Mouse (Mus musculus) forebrain, embryonic 11.5 days (tissue): Measurements from ENCODE around the gene Zbed4. TPM values are rescaled to one million over a fixed set of nuclear protein-coding genes. Genes with fewer than 3 reads are reported as not detected.

Source experiments
- ATAC-seq: fragments of 200-750 bp; cut with Nextera tagmentation; replicated peaks from 2 replicates; pipeline ENCODE4 v1.8.0; 2017; ENCODE audit warnings: moderate TSS enrichment; ENCODE audit not compliant: low FRiP score
- DNase-seq: peaks from one replicate; pipeline ENCODE4 v3.0.0-alpha.2; 2017; ENCODE audit warnings: low spot score
- H3K27ac ChIP-seq: fragments of 300-500 bp; sonication (generic); 2 replicates; pipeline ENCODE4 v1.5.1; 2014; ENCODE audit warnings: low read depth, low read length
- H3K27me3 ChIP-seq: fragments of 300-500 bp; sonication (generic); 2 replicates; pipeline ENCODE4 v1.6.1; 2014; ENCODE audit warnings: mild to moderate bottlenecking, low read length, mixed read lengths; ENCODE audit not compliant: control insufficient read depth, insufficient read depth
- H3K36me3 ChIP-seq: fragments of 300-500 bp; sonication (generic); 2 replicates; pipeline ENCODE4 v1.6.1; 2014; ENCODE audit warnings: mild to moderate bottlenecking, low read length, moderate library complexity, mixed read lengths; ENCODE audit not compliant: control insufficient read depth, insufficient read depth
- H3K4me1 ChIP-seq: fragments of 300-500 bp; sonication (generic); replicated peaks from 2 replicates; pipeline ENCODE4 v1.6.1; 2014; ENCODE audit warnings: low read length, mixed read lengths; ENCODE audit not compliant: control insufficient read depth, insufficient read depth
- H3K4me2 ChIP-seq: fragments of 300-500 bp; sonication (generic); 2 replicates; pipeline ENCODE4 v1.6.1; 2014; ENCODE audit warnings: low read depth, mild to moderate bottlenecking, low read length, moderate library complexity, mixed read lengths; ENCODE audit not compliant: severe bottlenecking
- H3K4me3 ChIP-seq: fragments of 300-500 bp; sonication (generic); 2 replicates; pipeline ENCODE4 v1.5.1; 2014; ENCODE audit warnings: low read depth, low read length
- H3K9ac ChIP-seq: fragments of 300-500 bp; sonication (generic); 2 replicates; pipeline ENCODE4 v1.6.1; 2014; ENCODE audit warnings: low read length
- H3K9me3 ChIP-seq: fragments of 300-500 bp; sonication (generic); 2 replicates; pipeline ENCODE4 v1.6.1; 2016; ENCODE audit warnings: low read length, mixed read lengths; ENCODE audit not compliant: control insufficient read depth
- WGBS: fragments of 180-500 bp; shearing (Covaris S2); extraction: QIAGEN DNeasy Blood & Tissue Kit; methylation state at CpG from one replicate; pipeline ENCODE4 v1.1.7; 2014; 5-methylcytosine and 5-hydroxymethylcytosine counted together
- polyA plus RNA-seq: library from polyadenylated mRNA; unstranded; fragments of >200 nt; fragmentation: Nextera tagmentation; extraction: Ambion mirVana; gene quantifications from 2 replicates; pipeline ENCODE4 v1.2.1, GENCODE M21; 2014

Zbed4 gene
- polyA plus RNA-seq, 1 experiment from 2014 or later, result 43.6 TPM

GRCm38 (mm10) chr15:88712501-88712900 is 39.0 kb upstream of the Zbed4 start:
- Histone ChIP-seq H3K9me3 (no peaks in the 10 kb centered on the region), H3K4me1 (no peaks in the 10 kb centered on the region), H3K4me2 (no peak overlapping the region), H3K27me3 (no peaks in the 10 kb centered on the region), H3K9ac (no peak overlapping the region), H3K4me3 (no peak overlapping the region), H3K27ac (no peak overlapping the region), H3K36me3 (peaks cover 42% of the 10 kb centered on the region)
- DNase-seq (no peak), ATAC-seq (no peak)
- WGBS, result 94% methylated on average over 15 of the region's 15 CpGs

- H3K9ac ChIP-seq, result no peak overlapping the region
- no peak overlapping the region for H3K4me2 ChIP-seq
- H3K36me3 ChIP-seq, result peaks cover 39% of the 10 kb centered on the region
- no peaks in the 10 kb centered on the region for H3K4me1 ChIP-seq
- H3K9me3 ChIP-seq, result no peaks in the 10 kb centered on the region
- no peaks in the 10 kb centered on the region for H3K27me3 ChIP-seq
- DNase-seq, result no peak
- no peak overlapping the region for H3K4me3 ChIP-seq
- 92% methylated on average over 6 of the region's 6 CpGs for WGBS
- no peak overlapping the region for H3K27ac ChIP-seq
- no peak for ATAC-seq
These were observed 37.4 kb upstream of the Zbed4 start for GRCm38 (mm10) chr15:88714021-88714589.

GRCm38 (mm10) chr15:88716350-88716749 is 35.1 kb upstream of the Zbed4 start:
- Histone ChIP-seq H3K27ac (no peak overlapping the region), H3K36me3 (peaks cover 25% of the 10 kb centered on the region), H3K27me3 (no peaks in the 10 kb centered on the region), H3K9me3 (no peaks in the 10 kb centered on the region), H3K4me2 (no peak overlapping the region), H3K9ac (no peak overlapping the region), H3K4me3 (no peak overlapping the region), H3K4me1 (peaks cover 2% of the 10 kb centered on the region; the same call in 1 of the 2 replicates)
- ATAC-seq, result no peak
- no peak for DNase-seq

GRCm38 (mm10) chr15:88717239-88717638 is 34.2 kb upstream of the Zbed4 start:
- Histone ChIP-seq H3K36me3 (peaks cover 20% of the 10 kb centered on the region), H3K27ac (no peak overlapping the region), H3K9ac (no peak overlapping the region), H3K4me3 (no peak overlapping the region), H3K4me2 (no peak overlapping the region), H3K4me1 (peaks cover 2% of the 10 kb centered on the region; the same call in 1 of the 2 replicates), H3K27me3 (no peaks in the 10 kb centered on the region), H3K9me3 (no peaks in the 10 kb centered on the region)
- no peak for ATAC-seq
- DNase-seq, result no peak
- 73% methylated on average over 9 of the region's 9 CpGs for WGBS

GRCm38 (mm10) chr15:88723205-88723604 is 28.3 kb upstream of the Zbed4 start:
- H3K4me3 ChIP-seq, result no peak overlapping the region
- ATAC-seq, result no peak
- no peak overlapping the region for H3K27ac ChIP-seq
- H3K9me3 ChIP-seq, result no peaks in the 10 kb centered on the region
- H3K27me3 ChIP-seq, result no peaks in the 10 kb centered on the region
- H3K4me1 ChIP-seq, result peaks cover 2% of the 10 kb centered on the region; the same call in 1 of the 2 replicates
- H3K36me3 ChIP-seq, result peaks cover 13% of the 10 kb centered on the region
- WGBS, result 95% methylated on average over 6 of the region's 6 CpGs
- H3K4me2 ChIP-seq, result no peak overlapping the region
- no peak for DNase-seq
- no peak overlapping the region for H3K9ac ChIP-seq

- WGBS, result 89% methylated on average over 7 of the region's 7 CpGs
- Histone ChIP-seq H3K4me2 (no peak overlapping the region), H3K27me3 (no peaks in the 10 kb centered on the region), H3K36me3 (peaks cover 21% of the 10 kb centered on the region), H3K4me3 (no peak overlapping the region), H3K27ac (no peak overlapping the region), H3K9ac (no peak overlapping the region), H3K4me1 (peaks cover 2% of the 10 kb centered on the region; the same call in 1 of the 2 replicates), H3K9me3 (no peaks in the 10 kb centered on the region)
- no peak for ATAC-seq
- no peak for DNase-seq
These were observed 27.1 kb upstream of the Zbed4 start for GRCm38 (mm10) chr15:88724311-88724710.

- H3K4me2 ChIP-seq, result no peak overlapping the region
- H3K27me3 ChIP-seq, result no peaks in the 10 kb centered on the region
- ATAC-seq, result no peak
- H3K4me1 ChIP-seq, result peaks cover 2% of the 10 kb centered on the region; the same call in 1 of the 2 replicates
- WGBS, result 94% methylated on average over 5 of the region's 5 CpGs
- no peak overlapping the region for H3K9ac ChIP-seq
- H3K4me3 ChIP-seq, result no peak overlapping the region
- H3K27ac ChIP-seq, result no peak overlapping the region
- DNase-seq, result no peak
- H3K36me3 ChIP-seq, result peaks cover 27% of the 10 kb centered on the region
- no peaks in the 10 kb centered on the region for H3K9me3 ChIP-seq
These were observed 26.4 kb upstream of the Zbed4 start for GRCm38 (mm10) chr15:88725036-88725435.

- Histone ChIP-seq H3K4me3 (no peak overlapping the region), H3K9ac (no peak overlapping the region), H3K4me2 (no peak overlapping the region), H3K4me1 (peaks cover 5% of the 10 kb centered on the region), H3K27me3 (no peaks in the 10 kb centered on the region), H3K9me3 (no peaks in the 10 kb centered on the region), H3K27ac (no peak overlapping the region), H3K36me3 (peaks cover 31% of the 10 kb centered on the region)
- ATAC-seq (no peak), DNase-seq (no peak)
- 90% methylated on average over 3 of the region's 3 CpGs for WGBS
These were observed 24.3 kb upstream of the Zbed4 start for GRCm38 (mm10) chr15:88727204-88727603.

- 84% methylated on average over 3 of the region's 3 CpGs for WGBS
- H3K4me2 ChIP-seq, result no peak overlapping the region
- H3K4me3 ChIP-seq, result no peak overlapping the region
These were observed 20.7 kb upstream of the Zbed4 start for GRCm38 (mm10) chr15:88730717-88731116.

More at GRCm38 (mm10) chr15:88730717-88731116, 20.7 kb upstream of the Zbed4 start:
- Histone ChIP-seq H3K36me3 (peaks cover 27% of the 10 kb centered on the region), H3K4me1 (peaks cover 8% of the 10 kb centered on the region), H3K9ac (no peak overlapping the region), H3K9me3 (no peaks in the 10 kb centered on the region), H3K27me3 (no peaks in the 10 kb centered on the region), H3K27ac (no peak overlapping the region)
- DNase-seq (no peak), ATAC-seq (no peak)
